Mouse (Mus musculus) CD4-positive helper T cell, adult 2 months (primary cell): ENCODE results near the gene Ccdc191.

Experiments
- DNase-seq: peaks from one replicate; pipeline ENCODE4 v3.0.0-alpha.2; 2012; ENCODE audit warnings: low read depth, missing footprints, low spot score

Ccdc191 gene

DNA sequence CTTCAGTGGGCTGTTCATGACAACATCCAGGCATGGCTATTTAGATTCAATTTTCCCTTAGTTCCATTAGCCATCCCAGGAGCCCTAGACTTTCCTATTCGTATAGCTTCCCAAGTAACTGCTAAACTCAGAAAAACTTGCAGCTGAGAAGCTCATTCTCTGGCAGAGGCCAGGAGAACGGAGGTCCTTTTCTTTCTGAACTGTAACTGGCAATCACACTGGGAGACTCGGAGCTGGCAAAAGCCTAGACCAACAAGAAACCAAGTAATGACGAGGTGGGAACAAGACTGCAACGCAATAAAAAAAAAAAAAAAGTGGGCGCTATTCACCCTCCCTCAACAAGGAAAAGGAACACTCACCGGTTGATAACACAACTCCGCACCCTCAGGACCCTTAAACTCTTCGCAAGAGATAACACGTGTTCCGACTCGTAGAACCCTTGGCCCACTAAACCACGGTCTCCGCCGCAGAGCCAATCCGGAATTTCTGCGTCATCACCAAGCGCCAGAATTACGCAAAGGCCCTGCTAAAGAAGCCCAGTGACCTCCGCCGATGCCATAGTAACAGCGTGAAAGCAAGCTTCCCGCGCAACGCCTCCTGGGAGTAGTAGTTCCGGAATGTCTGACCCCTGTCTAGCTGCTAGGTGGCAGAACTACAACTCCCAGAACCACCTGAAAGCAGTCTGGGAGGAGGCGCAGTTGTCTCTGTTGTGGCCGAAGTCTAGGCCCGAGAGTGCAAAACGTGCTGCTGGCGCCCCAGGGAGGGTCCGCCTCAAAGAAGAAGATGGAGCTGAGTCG, at the start of gene Ccdc191:
TSS of gene Ccdc191 (plus strand) at position 593 of the 797 bp plus-strand sequence.
- peak; percentile 100 for DNase-seq

DNA sequence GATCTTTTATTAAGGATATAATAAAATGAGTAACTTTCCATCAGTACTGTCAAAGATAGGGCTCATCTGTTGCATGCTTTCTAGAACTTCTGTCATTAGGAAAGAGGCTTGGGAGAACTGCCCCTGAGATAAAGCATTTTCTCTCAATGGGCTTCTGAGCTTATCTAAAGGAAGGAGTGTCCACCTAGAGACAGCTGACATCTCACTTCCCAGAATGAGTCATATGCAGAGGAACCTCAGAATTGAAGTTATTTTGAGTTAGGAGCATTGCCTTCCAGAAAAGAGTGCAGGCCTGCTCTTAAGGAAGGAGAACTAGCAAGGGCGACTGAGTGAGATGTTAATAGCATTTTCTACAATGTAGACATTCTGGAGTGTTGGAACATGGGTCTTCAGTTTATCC, 48.4 kb upstream of the Ccdc191 start:
- no peak for DNase-seq

DNA sequence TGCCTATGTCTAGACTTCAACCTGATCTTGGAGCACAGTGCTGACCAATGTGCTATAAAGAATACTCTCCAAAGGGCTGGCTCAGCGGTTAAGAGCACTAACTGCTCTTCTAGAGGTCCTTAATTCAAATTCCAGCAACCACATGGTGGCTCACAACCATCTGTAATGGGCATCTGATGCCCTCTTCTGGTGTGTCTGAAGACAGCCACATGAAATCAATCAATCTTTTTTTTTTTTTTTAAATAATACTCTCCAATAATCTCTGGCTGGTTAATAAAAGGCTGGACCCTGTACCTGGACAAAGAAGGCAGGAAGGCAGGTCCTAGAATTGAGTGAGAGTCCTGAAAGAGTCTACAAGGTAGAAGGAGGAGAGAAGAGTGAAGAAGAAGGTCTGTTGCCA, 39.8 kb upstream of the Ccdc191 start:
- DNase-seq, result no peak

DNA sequence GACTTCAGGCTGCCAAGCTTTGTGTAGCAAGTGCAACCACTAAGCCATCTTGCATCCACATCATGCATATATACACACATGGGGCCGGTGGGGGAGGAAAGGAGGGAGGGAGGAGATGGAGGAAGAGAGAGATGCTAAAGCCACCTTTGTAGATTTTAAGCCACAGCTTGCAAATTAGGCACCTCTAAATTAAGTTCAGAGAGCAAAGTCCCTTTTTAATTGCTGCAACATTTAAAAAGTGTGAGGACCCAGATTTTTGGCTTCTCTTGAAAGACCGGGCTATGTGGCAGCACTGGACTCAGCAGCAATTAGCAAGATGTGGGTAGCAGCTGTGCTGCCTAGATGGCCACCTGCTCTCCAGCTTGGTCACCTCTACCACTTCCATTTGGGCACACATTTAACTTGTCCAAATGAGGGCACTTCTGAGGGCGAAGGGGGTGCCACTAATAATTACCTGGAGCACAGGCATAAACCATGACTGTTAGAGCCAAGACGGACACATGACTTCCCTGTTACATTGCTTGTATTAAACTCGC, 30.6 kb upstream of the Ccdc191 start:
- no peak for DNase-seq

DNA sequence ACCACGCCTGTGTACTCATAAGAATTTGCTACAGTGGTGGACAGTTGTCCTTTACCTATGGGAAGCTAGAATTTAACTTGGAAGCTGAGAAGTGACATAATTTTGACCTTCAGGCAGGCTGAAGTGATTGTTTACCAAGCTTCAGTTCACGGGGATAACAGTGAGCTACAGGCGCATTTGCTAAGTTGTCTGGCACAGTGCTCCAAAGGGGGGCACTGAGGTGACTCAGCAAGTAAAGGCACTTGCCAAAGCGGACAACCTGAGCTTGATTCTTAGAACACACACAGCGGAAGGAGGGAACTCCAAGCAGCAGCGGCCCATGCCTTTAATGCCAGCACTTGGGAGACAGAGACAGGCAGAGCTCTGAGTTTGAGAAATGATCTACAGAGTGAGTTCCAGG, 29.0 kb upstream of the Ccdc191 start:
- no peak for DNase-seq

DNA sequence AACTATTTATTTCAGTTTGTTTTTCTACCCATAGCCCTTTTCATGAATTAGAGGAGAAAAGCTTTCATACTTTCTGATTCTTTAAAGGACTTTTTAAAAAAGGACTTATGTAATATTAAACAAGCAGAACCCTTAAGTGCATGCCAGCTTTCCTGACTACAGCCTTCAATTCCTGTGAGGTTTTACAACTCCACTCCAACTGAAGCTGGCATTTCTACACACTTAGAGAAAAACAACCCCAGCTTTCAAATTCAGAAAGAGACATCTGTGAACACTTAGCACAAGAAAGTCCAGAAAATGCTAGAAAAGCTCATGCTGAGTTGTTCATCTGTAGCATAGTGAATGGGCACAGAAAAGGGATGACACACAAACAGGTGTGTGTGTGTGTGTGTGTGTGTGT, 19.8 kb upstream of the Ccdc191 start:
- no peak for DNase-seq

DNA sequence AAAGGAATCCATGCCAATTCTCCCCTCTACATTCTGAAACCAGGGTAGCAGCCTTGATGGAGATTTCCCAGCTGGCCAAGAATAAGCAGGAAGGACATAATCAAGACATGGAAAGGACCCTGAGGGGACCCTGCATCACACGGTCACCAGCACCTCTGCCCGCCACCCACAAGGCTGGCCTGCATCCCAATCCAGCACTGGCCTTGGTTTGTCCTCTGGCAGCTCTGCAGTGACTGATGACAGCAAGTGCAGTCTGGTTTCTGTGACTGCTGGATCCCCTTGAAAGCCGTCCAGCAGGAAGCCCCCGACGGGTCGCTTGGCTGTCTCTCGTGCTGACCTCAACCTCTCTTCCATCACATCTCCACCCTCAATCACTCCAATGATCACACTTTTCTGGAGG, 18.2 kb upstream of the Ccdc191 start:
- no peak for DNase-seq

DNA sequence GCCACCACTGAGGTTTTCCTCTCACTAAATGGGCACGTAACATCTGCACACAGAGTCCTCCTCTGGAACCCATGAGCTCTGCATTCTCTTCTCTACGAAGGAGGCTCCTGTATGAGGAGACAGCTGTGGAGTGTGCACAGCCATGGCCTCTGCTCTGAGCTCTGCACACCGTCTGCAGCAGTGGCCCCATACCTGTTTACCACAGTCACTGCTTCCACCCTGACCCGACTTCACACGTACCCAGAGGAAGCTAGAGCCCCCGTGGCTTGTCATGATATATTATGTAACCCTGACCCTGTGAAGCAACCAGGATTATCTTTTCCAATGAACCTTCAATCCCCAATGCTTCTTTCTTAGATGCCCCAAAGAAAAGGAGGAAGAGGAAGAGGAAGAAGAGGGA, 9.8 kb upstream of the Ccdc191 start:
- DNase-seq, result no peak

DNA sequence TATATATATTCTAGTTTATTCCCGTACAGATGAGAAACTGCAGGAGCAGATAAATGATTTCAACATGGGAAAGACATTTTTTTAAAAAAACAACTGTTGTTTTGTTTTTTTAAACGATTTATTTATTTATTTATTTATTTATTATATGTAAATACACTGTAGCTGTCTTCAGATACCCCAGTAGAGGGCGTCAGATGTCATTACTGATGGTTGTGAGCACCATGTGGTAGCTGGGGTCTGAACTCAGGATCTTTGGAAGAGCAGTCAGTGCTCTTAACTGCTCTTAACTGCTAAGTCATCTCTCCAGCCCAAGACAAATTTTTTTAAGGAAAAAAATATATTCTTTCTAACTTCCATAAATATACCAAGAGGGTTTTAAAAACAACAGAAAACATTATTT, 8.0 kb upstream of the Ccdc191 start:
- peak; percentile 29 for DNase-seq

DNA sequence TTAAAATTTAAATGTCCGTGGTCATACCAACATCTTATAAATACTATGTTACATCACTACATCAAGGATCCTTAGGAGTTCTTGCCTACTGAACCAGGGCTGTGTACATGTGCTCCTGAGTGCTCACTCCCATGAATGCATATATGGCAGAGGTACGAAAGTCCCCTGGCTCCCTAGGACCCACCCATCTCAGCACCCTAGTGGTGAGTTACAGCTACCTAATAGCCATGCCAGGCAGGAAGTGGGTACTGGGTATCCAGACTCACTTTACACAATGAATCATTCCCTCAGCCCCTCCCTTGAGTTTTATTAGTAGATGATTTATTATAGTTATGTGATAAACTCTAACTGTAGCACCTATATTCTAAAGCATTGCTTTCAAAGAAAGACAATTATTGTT, 7.3 kb upstream of the Ccdc191 start:
- no peak for DNase-seq

DNA sequence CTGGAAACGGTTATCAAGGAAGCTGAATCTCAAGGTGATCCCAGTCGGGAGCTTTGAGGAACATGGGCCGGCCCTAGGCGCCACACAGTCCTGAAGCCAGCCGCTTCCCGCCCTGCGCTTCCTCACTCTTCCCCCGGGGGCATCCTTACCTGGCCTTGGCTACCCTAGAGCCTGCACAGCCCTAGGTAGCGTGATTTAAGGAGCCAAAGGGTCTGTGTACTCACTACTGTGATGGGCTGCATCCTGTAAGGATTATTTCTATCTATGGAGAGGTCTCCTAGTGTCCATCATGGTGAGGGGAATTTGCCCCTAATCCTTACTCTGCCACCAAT, 371 bp downstream of the Ccdc191 start:
- DNase-seq, result no peak

DNA sequence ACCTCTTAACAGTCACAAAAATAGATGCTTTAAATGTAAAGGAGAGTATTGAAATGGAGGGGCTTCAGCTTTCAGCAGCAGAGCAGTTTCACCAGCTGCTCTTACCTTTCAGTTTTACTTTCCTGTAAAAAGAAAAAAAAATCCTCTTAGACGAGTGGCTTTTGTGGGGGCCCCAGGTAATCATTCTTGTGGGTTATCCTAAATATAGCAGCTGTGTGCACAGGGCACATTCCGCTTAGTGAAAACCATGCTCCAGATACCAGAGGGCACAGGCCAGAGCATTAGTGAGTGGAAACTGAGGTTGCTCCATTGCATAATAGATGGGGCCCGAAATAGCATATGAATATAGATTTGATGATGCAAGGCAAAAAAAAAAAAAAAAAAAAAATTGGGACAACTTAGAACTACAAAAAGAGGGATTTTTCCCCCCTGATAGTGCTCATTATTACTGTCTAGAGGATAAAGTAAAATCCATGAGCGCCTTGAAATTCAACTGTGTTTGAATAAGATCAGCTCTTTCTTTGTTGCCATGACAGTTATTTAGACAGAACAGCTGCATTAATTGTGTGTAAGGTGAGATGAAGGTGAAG, 1.2 kb downstream of the Ccdc191 start:
- DNase-seq, result no peak

DNA sequence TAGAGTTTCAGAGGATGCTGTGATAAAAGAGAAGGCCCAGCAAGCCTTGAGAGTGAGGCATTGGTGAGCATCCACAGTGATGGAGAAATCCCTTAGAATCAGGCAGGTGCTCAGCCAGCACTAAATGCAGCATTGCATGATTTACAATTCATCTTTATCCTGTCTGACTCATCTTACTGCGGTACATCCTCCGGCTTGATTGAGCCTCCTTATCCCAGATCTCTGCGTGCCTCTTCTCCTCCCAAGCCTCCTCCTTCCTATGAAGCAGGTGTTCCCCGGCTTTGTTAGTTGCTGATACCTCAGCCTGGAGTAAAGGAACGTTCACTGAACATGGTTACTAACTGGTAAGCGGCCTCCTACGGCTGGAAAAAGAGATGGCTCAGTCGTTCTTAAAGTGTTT, 4.9 kb downstream of the Ccdc191 start:
- no peak for DNase-seq

DNA sequence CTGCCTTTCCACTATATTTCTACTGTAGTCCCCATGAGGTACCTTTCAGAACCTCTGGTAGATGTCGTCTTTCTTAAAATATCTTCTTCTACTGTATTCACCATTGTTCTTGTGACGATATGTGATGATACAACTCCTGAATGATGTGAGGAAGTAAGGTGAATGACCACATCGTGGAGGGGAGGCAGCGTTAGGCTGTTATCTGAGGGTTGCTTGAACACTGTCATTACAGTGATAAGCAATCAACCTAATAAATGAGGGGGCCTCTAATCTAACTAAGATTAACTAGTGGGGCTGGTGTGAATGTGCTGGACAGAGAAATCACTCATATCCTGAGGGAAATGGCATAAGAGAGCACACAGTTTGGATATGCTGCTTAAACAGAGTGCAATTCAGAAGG, 10.5 kb downstream of the Ccdc191 start:
- DNase-seq, result no peak

DNA sequence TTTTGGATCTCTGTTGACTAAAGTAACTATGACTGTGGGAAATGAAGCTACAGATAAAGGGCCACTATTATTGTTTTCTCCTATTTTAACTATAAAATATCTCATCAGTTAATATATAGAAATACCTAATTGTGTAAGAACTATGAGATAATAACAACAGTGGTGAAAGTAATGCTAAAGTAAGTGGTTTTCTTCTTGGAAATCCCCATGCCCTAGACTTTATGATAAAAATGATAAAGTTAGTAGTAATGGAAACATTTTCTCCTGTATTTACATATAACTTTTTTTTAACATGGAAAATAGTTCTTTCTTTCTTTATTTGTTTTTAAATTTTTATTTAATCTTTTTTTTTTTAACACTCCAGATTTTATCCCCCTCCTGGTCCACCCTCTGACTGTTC, 11.0 kb downstream of the Ccdc191 start:
- no peak for DNase-seq

DNA sequence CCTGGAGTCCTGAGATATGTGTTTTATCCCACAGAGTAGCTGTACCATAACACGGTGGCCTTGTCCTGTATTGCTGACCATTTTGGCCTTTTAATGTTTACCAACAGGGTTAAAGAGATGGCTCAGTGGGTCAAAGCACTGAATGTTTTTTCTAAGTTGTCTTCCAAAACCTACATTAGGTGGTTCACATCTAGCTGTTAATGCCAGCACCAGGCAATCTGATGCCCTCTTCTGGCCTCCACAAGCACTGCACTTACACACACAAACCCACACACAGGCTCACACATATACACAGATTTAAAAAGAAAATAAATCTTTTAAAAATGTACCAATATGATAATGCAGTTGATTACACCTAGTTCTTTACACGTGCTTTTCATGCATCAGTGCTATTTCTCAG, 19.3 kb downstream of the Ccdc191 start:
- no peak for DNase-seq

DNA sequence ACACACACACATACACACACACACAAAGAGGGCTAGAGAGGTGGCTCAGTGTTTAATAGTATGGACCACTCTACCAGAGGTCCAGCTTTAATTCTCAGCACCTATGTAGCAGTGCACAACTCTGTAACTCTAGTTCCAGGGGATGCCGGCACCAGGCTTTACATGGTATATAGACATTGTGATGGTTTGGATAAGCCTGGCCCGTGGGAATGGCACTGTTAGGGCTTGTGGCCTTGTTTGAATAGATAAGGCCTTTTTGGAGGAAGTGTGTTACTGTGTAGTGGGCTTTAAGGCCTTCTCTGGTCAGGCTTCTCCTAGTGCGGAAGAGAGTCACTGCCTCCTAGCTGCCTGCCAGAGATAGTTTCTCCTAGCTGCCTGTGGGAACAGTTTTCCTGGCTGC, 29.3 kb downstream of the Ccdc191 start:
- no peak for DNase-seq

DNA sequence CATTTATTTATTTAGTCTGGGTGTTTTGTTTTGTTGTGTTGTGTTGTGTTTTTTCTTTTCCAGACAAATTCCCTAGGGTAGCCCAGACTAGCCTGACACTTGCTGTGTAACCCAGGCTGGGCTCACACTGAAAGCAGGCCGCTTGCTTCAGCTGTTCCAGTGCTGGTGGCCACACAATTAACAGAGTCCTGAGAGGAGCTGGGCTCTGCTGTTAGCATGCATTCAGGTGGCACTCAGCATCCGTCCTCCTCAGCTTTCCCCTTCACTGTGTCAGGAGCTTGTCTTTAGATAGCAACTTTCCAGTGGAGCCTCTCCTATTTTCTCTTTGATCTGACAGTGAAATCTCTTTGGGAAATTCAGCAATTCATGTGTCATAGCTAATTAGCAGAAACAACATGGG, 32.4 kb downstream of the Ccdc191 start:
- no peak for DNase-seq

DNA sequence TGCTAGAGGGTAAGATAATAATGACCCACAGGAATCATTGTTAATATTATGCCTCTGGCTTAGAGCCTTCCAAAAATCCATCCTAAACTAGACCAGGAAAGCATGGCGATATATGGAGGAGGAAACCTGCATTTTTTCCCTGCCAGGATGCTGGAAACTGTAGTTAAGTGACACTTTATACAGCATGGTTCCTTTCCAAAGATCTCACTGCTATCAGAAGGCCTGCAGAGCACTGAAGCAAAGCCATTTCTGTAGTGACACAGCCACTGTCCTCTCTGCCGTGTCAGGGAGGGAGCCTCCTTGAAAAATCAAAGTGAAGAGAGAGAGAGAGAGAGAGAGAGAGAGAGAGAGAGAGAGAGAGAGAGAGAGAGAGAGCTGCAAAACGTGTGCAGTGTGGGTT, 33.0 kb downstream of the Ccdc191 start:
- no peak for DNase-seq

DNA sequence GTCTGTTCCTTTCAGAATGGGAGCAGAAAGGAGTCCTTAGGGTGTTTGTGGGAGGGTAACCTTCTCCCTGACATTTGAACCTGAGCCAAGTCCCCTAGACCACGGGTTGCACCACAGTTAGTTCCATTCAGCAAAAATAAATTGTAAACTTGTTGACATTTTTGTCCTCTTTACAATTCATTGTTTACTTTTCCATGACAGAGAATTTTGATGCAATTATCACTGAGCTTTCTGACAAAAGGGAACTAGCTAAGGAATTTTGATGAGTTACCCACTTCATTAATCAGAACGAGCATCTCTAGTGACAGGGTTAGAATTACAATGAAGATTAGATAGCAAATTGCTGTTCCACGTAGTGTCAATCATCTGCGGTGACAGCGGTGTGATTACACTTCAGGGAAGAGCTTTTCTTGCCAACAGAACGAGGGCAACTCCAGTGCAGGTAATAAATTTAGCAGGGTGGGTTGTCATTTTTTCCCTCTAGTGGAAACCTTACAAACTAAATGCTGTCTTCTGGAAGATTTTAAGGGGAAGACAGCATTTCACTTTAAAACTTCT, 35.5 kb downstream of the Ccdc191 start:
- no peak for DNase-seq

DNA sequence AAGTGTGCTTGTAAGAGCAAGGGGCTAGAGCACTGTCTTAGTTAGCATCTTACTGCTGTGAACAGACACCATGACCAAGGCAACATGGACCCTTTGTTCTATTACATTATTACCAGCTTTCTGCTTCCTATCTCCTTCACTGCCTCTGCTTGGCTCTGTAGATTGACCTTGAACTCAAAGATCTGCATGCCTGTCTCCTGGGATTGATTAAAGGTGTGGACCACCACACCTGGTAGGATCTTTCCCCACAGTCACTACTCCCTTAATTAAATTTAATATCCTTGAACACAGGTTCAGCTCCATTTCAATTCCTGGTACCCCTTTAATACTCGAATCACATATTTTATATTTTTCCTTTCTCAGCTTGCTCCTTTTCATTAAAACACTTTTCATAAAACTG, 36.2 kb downstream of the Ccdc191 start:
- no peak for DNase-seq

DNA sequence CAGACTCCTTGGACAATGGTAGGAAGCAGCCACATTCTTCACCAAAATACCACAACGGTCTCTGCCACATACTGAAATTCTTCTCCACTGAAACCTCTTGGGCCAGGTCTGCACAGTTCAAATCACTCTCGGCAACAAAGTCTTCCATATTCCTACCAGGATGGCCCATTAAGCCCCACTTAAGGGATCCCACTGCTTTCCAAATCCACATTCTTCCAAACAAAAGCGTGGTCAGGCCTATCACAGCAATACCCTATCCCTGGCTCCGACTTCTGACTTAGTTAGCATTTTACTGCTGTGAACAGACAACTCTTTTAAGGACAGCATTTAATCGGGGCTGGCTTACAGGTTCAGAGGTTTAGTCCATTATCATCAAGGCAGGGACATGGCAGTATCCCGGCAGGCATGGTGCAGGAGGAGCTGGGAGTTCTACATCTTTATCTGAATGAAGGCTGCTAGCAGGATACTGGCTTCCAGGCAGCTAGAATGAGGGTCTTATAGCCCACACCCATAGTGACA, 36.8 kb downstream of the Ccdc191 start, which contains the start of gene Qtrt2:
TSS of gene Qtrt2 (minus strand) at position 469 of the 519 bp plus-strand sequence.
- DNase-seq, result no peak

DNA sequence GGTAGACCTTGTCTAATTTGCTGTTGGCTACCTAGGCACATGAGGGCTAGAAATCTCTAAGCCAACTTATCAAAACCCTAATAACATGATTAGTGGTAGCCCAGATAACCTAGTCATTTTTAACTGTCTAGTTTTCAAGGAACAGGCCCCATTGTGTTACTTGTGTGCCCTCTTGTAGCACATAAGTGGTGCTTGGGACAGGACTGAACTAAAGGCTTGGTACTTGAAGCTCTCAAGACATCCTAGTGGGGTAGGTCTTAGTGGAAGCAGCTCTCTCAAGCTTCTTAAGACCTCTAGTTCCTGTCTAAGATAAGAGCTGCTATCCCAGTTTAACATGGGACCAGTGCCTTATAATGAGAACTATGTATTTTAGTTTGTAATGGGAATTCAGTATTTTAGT, 41.0 kb downstream of the Ccdc191 start:
- no peak for DNase-seq
